Comparison of ENCODE assay signal across 8 mouse cellular contexts in genomic region chr9:66275267-66275991, GRCm38 (mm10).
DNase-seq lines count a peak whose midpoint lies in the region; ATAC-seq and TF ChIP-seq lines count a peak whose summit lies in the region.

No protein-coding gene starts in this region.

- DNase-seq in lung, adult 18-20 months = peak; percentile 20 to 43
- no peak for DNase-seq in lung, adult 2 months
- peak; percentile 57 to 60 for DNase-seq in heart, postnatal 10 days
- peak; percentile 42 to 58 for DNase-seq in kidney, postnatal 4 days
- DNase-seq in liver, embryonic 14.5 days (ENCODE audit: low read depth in 3 of 3, low spot score in 3 of 3) = no peak
- DNase-seq in c-Kit-positive CD71-positive TER-119-positive erythroid progenitor cells, embryonic 14.5 days (ENCODE audit: low spot score) = no peak

- H3K9me3 ChIP-seq in embryonic facial prominence, embryonic 15.5 days (replicated peaks) = no peaks in the 10 kb centered on the region
- no peaks in the 10 kb centered on the region for H3K9me3 ChIP-seq in liver, embryonic 14.5 days (ENCODE audit: control insufficient read depth, low read length)

- H3K4me3 ChIP-seq in lung, adult 2 months (replicated peaks; ENCODE audit: extremely low read depth, low read depth, low read length) = no peak overlapping the region
- peak overlapping the region; percentile 16 for H3K4me3 ChIP-seq in embryonic facial prominence, embryonic 15.5 days (replicated peaks)
- no peak overlapping the region for H3K4me3 ChIP-seq in liver, embryonic 14.5 days (ENCODE audit: insufficient read depth in 1 of 2, low read depth in 2 of 2, low read length in 2 of 2)
- peak overlapping the region; percentile 21; the same call in 1 of the 2 replicates for H3K4me3 ChIP-seq in olfactory bulb, adult 2 months (ENCODE audit: insufficient read depth, low read depth, low read length)

- H3K4me2 ChIP-seq in embryonic facial prominence, embryonic 15.5 days (replicated peaks) = peak overlapping the region; percentile 47
- H3K4me2 ChIP-seq in liver, embryonic 14.5 days (ENCODE audit: low read depth) = peak overlapping the region; percentile 38

- H3K27me3 ChIP-seq in embryonic facial prominence, embryonic 15.5 days = no peaks in the 10 kb centered on the region
- H3K27me3 ChIP-seq in liver, embryonic 14.5 days (ENCODE audit: control insufficient read depth, insufficient read depth, low read length) = no peaks in the 10 kb centered on the region; the same call in 1 of the 2 replicates

- intact Hi-C loops in heart, postnatal 10 days (cut with DNase I) = loop anchor here (5.0 kb wide), 1 partner anchor 63 kb away; no protein-coding TSS in a partner anchor

- peak overlapping the region; percentile 24; the same call in 1 of the 2 replicates for H3K27ac ChIP-seq in embryonic facial prominence, embryonic 15.5 days (replicated peaks)
- no peak overlapping the region for H3K27ac ChIP-seq in liver, embryonic 14.5 days
- H3K27ac ChIP-seq in olfactory bulb, adult 2 months (ENCODE audit: insufficient read depth, low read depth, low read length) = peak overlapping the region; percentile 91

- TF ChIP-seq CTCF in lung, adult 2 months (IDR thresholded peaks at IDR 0.05; ENCODE audit: insufficient read depth, low read length) = no peak
- no peak for TF ChIP-seq CTCF in liver, embryonic 14.5 days (IDR thresholded peaks at IDR 0.05; ENCODE audit: low read depth)
- TF ChIP-seq CTCF in olfactory bulb, adult 2 months (IDR thresholded peaks at IDR 0.05; ENCODE audit: insufficient read depth, low read depth, low read length) = no peak

- no peak for TF ChIP-seq EP300 in liver, embryonic 14.5 days (IDR thresholded peaks at IDR 0.05; ENCODE audit: low read depth)

- no peak overlapping the region for H3K9ac ChIP-seq in embryonic facial prominence, embryonic 15.5 days
- H3K9ac ChIP-seq in liver, embryonic 14.5 days (replicated peaks) = no peak overlapping the region

- no peaks in the 10 kb centered on the region for H3K36me3 ChIP-seq in embryonic facial prominence, embryonic 15.5 days
- no peaks in the 10 kb centered on the region for H3K36me3 ChIP-seq in liver, embryonic 14.5 days (replicated peaks; ENCODE audit: control insufficient read depth, insufficient read depth, low read depth)

- WGBS in lung, adult 2 months = 17% methylated on average over 15 of the region's 15 CpGs
- WGBS in embryonic facial prominence, embryonic 15.5 days = 5% methylated on average over 15 of the region's 15 CpGs
- 11% methylated on average over 15 of the region's 15 CpGs for WGBS in liver, embryonic 14.5 days (ENCODE audit: insufficient replicate concordance)
- 2% methylated on average over 15 of the region's 15 CpGs for WGBS in olfactory bulb, adult 2 months

- no peak for ATAC-seq in embryonic facial prominence, embryonic 15.5 days (ENCODE audit: insufficient number of reproducible peaks, low FRiP score, low TSS enrichment, low read depth)
- ATAC-seq in liver, embryonic 14.5 days (ENCODE audit: insufficient read depth) = no peak

- no peak for TF ChIP-seq POLR2A in lung, adult 2 months (IDR thresholded peaks at IDR 0.05; ENCODE audit: borderline replicate concordance, extremely low read depth, low read depth, low read length)
- no peak for TF ChIP-seq POLR2A in olfactory bulb, adult 2 months (IDR thresholded peaks at IDR 0.05; ENCODE audit: insufficient read depth, low read depth, low read length)

- H3K4me1 ChIP-seq in lung, adult 2 months (ENCODE audit: control insufficient read depth, insufficient read depth, low read length) = peaks cover 10% of the 10 kb centered on the region
- peaks cover 23% of the 10 kb centered on the region for H3K4me1 ChIP-seq in embryonic facial prominence, embryonic 15.5 days
- peaks cover 10 to 27% of the 10 kb centered on the region in 2 experiments for H3K4me1 ChIP-seq in liver, embryonic 14.5 days (replicated peaks; ENCODE audit: control insufficient read depth in 2 of 2, insufficient read depth in 2 of 2, low read length in 1 of 2)
- H3K4me1 ChIP-seq in olfactory bulb, adult 2 months (ENCODE audit: control insufficient read depth, insufficient read depth, low read length) = peaks cover 29% of the 10 kb centered on the region

Comparison
In these comparisons a context has a peak if more than half of its experiments do, and no peak if none do; other contexts are left out.
1. DNase-seq: peak in lung, adult 18-20 months (2 of 2), heart, postnatal 10 days (2 of 2) and kidney, postnatal 4 days (2 of 2); none in lung, adult 2 months (single experiment), liver, embryonic 14.5 days (0 of 3) and c-Kit-positive CD71-positive TER-119-positive erythroid progenitor cells, embryonic 14.5 days (single experiment).
2. H3K4me3 ChIP-seq: peak in embryonic facial prominence, embryonic 15.5 days (single experiment) and olfactory bulb, adult 2 months (single experiment); none in lung, adult 2 months (single experiment) and liver, embryonic 14.5 days (0 of 2).